Mouse (Mus musculus) layer of hippocampus, adult 2 months (tissue): Measurements from ENCODE around the gene Rnf183. TPM values are rescaled to one million over a fixed set of nuclear protein-coding genes. Genes with fewer than 3 reads are reported as not detected.

Experiments
- DNase-seq, 2 experiments: peaks; one replicate each; pipeline ENCODE4 v3.0.0; 2022; ENCODE audit warnings: low spot score in 2 of 2
- H3K27ac ChIP-seq: fragments of 200-600 bp; 2 replicates; pipeline ENCODE4 v1.8.1; 2022
- H3K4me3 ChIP-seq: fragments of 200-600 bp; 2 replicates; pipeline ENCODE4 v1.8.1; 2022; ENCODE audit warnings: mild to moderate bottlenecking
- CTCF ChIP-seq: fragments of 200-600 bp; conservative IDR thresholded peaks from 2 replicates; pipeline ENCODE4 v1.8.1; 2022; ENCODE audit warnings: antibody characterized with exemption, mild to moderate bottlenecking, moderate library complexity
- total RNA-seq, 2 experiments: library from RNA; stranded (reverse); gene quantifications; 2 replicates each; pipeline ENCODE4 v1.2.3; 2021

Gene Rnf183
- total RNA-seq, 2 experiments from 2014 or later: not detected

DNA sequence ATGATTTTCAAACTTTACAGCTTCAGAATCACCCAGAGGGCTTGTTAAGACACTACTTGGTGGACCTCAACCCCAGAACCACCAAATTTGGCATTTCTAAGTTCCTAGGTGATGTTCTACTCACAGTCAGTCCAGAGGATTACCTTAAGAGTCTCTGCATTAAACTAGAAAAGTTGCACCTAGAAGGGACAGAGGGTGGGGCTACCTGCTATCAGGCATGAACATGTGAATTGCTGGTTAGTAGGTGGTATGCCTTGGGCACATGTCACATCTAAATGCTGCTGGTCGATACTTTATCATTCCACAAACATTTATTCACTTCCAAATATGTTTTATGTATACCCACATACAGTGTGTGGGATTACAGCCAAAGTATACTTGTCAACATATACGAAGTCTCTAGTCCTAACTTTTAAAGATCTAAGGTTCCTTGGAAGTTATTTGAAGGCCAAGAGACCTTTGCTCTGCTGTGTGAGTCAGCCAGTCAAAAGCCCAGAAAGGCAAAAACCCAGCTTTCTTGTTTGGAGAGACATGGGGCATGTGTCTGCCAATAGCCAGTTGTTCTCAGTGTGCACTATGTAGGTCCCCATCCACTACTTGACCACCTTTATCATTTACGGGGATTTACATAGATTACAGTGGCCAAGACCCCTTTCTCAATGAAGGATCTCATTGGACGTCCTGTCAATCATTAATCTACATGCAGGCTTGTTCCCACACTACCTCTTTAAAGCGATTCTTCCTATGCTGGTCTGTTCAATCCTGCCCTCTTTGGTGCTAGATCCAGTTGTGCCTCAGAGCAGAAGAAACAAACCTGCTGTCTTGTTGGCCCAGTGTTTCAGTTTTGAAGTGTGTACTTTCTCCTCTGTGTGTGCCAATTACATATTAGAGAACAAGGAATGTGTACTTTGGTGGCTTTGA lies 45.2 kb downstream of the Rnf183 start:
- DNase-seq: no peak
- no peak overlapping the region for H3K4me3 ChIP-seq
- no peak overlapping the region for H3K27ac ChIP-seq
- no peak for TF ChIP-seq CTCF

GRCm38 (mm10) chr4:62385439-62385838 lies 49.6 kb downstream of the Rnf183 start:
- no peak overlapping the region for H3K4me3 ChIP-seq
- no peak for TF ChIP-seq CTCF
- DNase-seq: peak in 1 of 2 experiments; percentile 32
- H3K27ac ChIP-seq: no peak overlapping the region

- Histone ChIP-seq H3K4me3 (no peak overlapping the region), H3K27ac (no peak overlapping the region)
- DNase-seq: no peak
- no peak for TF ChIP-seq CTCF
Observed at GRCm38 (mm10) chr4:62384159-62384558, 50.9 kb downstream of the Rnf183 start.

- TF ChIP-seq CTCF: no peak
- Histone ChIP-seq H3K4me3 (no peak overlapping the region), H3K27ac (no peak overlapping the region)
- no peak for DNase-seq
Observed at GRCm38 (mm10) chr4:62383752-62384151, 51.3 kb downstream of the Rnf183 start.

- no peak for DNase-seq
- Histone ChIP-seq H3K4me3 (no peak overlapping the region), H3K27ac (no peak overlapping the region)
- no peak for TF ChIP-seq CTCF
Observed at GRCm38 (mm10) chr4:62383207-62383606, 51.8 kb downstream of the Rnf183 start.

- no peak overlapping the region for H3K27ac ChIP-seq
- TF ChIP-seq CTCF: no peak
- DNase-seq: no peak
- H3K4me3 ChIP-seq: no peak overlapping the region
Observed at GRCm38 (mm10) chr4:62379724-62380381, 55.2 kb downstream of the Rnf183 start.

Other genes with a start within 250 kb of the Rnf183 start
- 10 to 100 TPM; 26.0 to 26.3 TPM for gene Zfp37, start 204.2 kb downstream of the Rnf183 start, total RNA-seq
- gene Slc31a2, start 172.7 kb downstream of the Rnf183 start, total RNA-seq: 10 to 100 TPM in 1 of 2 experiments, 1 to 10 TPM in 1; 9.5 to 10.2 TPM
- 10 to 100 TPM; 41.1 to 43.4 TPM for gene Fkbp15, start 74.7 kb downstream of the Rnf183 start, total RNA-seq
- gene Slc31a1, start 74.5 kb downstream of the Rnf183 start, total RNA-seq: 10 to 100 TPM; 11.7 to 11.9 TPM
- gene Cdc26, start 26.6 kb downstream of the Rnf183 start, total RNA-seq: 10 to 100 TPM; 49.0 to 51.3 TPM
- 10 to 100 TPM; 13.2 to 13.3 TPM for gene Prpf4, start 26.5 kb downstream of the Rnf183 start, total RNA-seq
- 1 to 10 TPM; 7.3 to 8.3 TPM for gene Wdr31, start 35.6 kb upstream of the Rnf183 start, total RNA-seq
- gene Bspry, start 44.8 kb upstream of the Rnf183 start, total RNA-seq: under 1 TPM; 0.64 to 0.69 TPM
- 10 to 100 TPM in 1 of 2 experiments, 1 to 10 TPM in 1; 7.9 to 11.1 TPM for gene Hdhd3, start 68.2 kb upstream of the Rnf183 start, total RNA-seq
- gene Alad, start 84.7 kb upstream of the Rnf183 start, total RNA-seq: 10 to 100 TPM; 24.6 to 31.5 TPM
- gene Pole3, start 89.8 kb upstream of the Rnf183 start, total RNA-seq: 10 to 100 TPM; 28.0 to 28.5 TPM
- under 1 TPM in 1 of 2 experiments, not detected in 1; 0.44 TPM for gene 4933430I17Rik, start 90.1 kb upstream of the Rnf183 start, total RNA-seq
- gene Rgs3, start 124.6 kb upstream of the Rnf183 start, total RNA-seq: 10 to 100 TPM; 18.9 to 21.6 TPM